Mouse (Mus musculus): ENCODE results near the gene Reln.

DNA sequence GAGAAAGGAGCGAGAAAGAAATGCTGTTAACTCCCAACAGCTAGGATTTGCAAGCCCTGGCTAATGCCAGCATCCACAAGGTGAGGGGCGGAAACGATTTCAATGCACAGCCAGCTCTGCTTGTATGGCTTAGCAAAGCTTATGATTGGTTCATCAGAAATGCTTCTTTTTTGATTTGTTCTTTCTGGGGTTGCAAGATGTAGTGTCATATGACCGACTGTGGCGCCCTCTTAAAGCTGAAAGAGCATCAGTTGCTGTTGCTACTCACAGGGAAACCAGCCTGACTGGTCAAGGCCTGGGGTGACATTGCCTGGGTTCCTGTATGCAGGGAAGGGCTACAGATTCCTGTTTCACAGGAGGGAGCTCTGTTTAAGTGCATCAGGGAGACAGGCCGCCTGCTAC, 478.2 kb downstream of the Reln start:
- TF ChIP-seq CTCF (IDR thresholded peaks at IDR 0.05; ENCODE audit: insufficient read depth, low read depth, low read length): no peak
- no peak for TF ChIP-seq POLR2A (IDR thresholded peaks at IDR 0.05; ENCODE audit: insufficient read depth, low read depth, low read length)
